In genomic region chr3:117873209-117873863, GRCm38 (mm10) we compare ENCODE assay signal across 21 mouse cellular contexts.
"Had no signal": no experiment of that assay in that cellular context is flagged by ENCODE, and none has a peak within 500 bp of the region (broad histone marks: within the 10 kb centered on the region; RNA-seq: fewer than 3 reads in every experiment).

No protein-coding gene starts in this region.

- H3K27me3 ChIP-seq: megakaryocyte, embryonic 14.5 days; midbrain, embryonic 12.5 days; neural tube, embryonic 13.5 days; neural tube, embryonic 15.5 days had no signal

- H3K9me3 ChIP-seq: megakaryocyte, embryonic 14.5 days; midbrain, embryonic 10.5 days; midbrain, embryonic 12.5 days; neural tube, embryonic 13.5 days; neural tube, embryonic 15.5 days had no signal

- H3K36me3 ChIP-seq: midbrain, embryonic 10.5 days; midbrain, embryonic 12.5 days; neural tube, embryonic 13.5 days; neural tube, embryonic 15.5 days had no signal

- H3K9ac ChIP-seq: lung, embryonic 14.5 days; midbrain, embryonic 12.5 days; neural tube, embryonic 13.5 days; neural tube, embryonic 15.5 days had no signal

- H3K4me1 ChIP-seq: midbrain, embryonic 12.5 days had no signal

- H3K4me3 ChIP-seq: megakaryocyte, embryonic 14.5 days; midbrain, embryonic 10.5 days; midbrain, embryonic 12.5 days; myocyte; neural tube, embryonic 13.5 days; neural tube, embryonic 15.5 days had no signal

- H3K4me2 ChIP-seq: lung, embryonic 14.5 days; midbrain, embryonic 12.5 days; neural tube, embryonic 13.5 days; neural tube, embryonic 15.5 days had no signal

- DNase-seq: lung, adult 18-20 months; lung, embryonic 14.5 days; lung, postnatal 14 days; lung, postnatal 36 days; midbrain, embryonic 14.5 days; retina, postnatal 1 day; right cerebral cortex, adult 18-20 months; right cerebral cortex, postnatal 25 days; right cerebral cortex, postnatal 4 days; spleen, adult 18-20 months; thymus, adult 18-20 months; thymus, postnatal 14 days; thymus, postnatal 4 days had no signal

- ATAC-seq: midbrain, embryonic 16.5 days had no signal

- H3K27ac ChIP-seq: macrophage; midbrain, embryonic 10.5 days; midbrain, embryonic 12.5 days; neural tube, embryonic 13.5 days; neural tube, embryonic 15.5 days had no signal
